Mouse (Mus musculus) frontal cortex, postnatal 36 days (tissue): ENCODE results near the gene Grb14.

Source experiments
- DNase-seq, 2 experiments: peaks; one replicate each; pipeline ENCODE4 v3.0.0; 2022; ENCODE audit warnings: low spot score in 2 of 2

The Grb14 gene

GRCm38 (mm10) chr2:64974549-64974948, 50.2 kb downstream of the Grb14 start:
- DNase-seq: no peak

DNA sequence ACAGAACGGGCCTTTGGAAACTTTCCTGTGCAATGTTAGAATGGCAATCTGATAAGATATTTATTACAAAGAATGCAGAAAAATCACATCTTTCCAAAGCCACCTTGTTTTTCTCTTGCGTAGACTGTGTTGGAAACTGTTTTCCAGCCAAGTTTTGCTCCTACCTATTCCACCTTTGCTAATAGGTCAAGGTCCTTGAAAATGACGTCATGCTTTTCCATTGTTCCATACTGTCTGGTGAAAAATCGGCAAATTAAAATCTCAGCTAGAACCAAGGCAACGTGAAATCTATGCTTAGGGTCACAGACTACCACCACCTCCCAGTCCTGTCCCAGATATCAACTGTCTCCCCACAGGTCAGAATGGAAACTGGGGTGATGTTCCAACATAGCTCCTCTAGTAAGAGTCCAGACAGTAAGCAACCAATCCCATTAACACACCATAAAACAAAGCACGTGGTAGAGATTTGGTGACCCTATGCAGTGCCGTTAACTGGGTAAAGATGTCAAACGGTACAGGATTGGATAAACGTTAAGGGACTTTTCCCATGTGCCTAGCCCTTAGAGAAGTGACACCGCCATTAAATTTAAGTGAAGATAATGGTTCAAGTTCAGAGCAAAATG, 50.9 kb downstream of the Grb14 start:
- no peak for DNase-seq

GRCm38 (mm10) chr2:64973125-64973524, 51.7 kb downstream of the Grb14 start:
- DNase-seq: no peak

DNA sequence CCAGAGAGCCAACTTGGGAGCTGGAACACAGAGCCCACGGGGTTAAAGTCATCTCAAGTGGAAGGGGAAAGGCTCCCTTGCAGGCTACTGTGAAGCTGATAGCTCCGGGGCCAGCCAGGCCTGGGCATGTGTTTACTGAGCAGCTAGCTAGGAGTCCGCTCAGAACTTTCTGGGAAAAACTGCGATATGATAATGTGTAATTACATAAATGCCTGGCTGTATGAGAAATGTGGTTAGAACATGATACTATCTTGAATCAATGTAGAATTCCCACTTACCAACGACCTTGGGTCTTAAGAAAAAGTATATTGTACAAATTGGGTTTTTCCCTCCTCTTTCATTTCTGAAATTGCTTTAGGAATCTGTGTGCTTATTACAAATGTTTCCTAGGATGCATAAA, 53.0 kb downstream of the Grb14 start:
- no peak for DNase-seq

GRCm38 (mm10) chr2:64970992-64971391, 53.8 kb downstream of the Grb14 start:
- DNase-seq: no peak

- no peak for DNase-seq
These were observed 57.8 kb downstream of the Grb14 start for GRCm38 (mm10) chr2:64966893-64967444.

GRCm38 (mm10) chr2:64966323-64966722, 58.5 kb downstream of the Grb14 start:
- DNase-seq: no peak

DNA sequence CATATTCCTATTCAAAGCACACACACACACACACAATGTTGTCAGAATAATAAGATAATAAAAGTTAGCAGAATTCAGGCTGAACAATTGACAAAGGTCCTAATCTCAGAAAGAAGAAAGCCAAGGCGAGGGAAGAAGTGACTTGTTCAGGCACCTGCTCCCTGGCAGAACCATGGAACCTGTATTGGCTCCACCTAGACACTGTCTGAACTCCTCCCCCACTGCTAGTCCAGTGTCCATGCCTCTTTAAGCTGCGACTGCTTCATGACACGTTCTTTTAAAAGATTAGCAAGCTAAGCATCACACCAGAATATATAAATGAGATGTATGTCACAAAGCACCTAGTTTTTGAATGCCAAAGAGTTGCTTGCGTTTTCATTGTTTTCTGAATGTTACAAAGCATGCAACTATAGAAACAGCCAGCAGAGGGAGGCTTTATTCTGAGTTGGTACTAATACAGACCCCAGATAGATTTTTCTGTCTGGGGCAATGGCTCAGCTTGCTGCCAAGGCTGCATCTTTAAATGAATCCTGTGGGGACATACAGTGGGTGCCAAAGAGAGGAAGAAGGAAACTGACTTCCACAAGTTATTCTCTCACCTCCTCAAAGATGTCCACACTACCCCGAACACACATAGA, 59.4 kb downstream of the Grb14 start:
- DNase-seq: peak; percentile 33 to 58

GRCm38 (mm10) chr2:64962196-64962595, 62.6 kb downstream of the Grb14 start:
- DNase-seq: no peak

DNA sequence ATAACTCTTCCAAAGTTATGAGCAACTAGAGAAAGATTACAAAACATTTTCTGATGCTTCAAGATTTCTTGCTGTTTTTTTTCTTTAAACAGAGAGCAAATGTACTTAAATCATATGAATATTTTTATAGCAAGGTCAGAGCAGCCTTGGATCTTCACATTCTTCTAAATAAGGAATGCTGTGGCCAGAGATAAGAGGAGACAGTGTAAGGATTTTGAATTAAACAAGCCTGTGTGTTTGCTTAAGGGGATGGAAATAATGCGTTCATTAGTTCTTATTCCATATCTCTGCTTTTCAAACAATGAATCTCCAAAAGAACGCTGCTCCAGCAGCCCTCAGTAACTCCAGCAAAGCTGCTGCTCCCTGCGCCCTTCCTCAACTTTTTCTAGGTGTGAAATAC, 63.4 kb downstream of the Grb14 start:
- DNase-seq: no peak

DNA sequence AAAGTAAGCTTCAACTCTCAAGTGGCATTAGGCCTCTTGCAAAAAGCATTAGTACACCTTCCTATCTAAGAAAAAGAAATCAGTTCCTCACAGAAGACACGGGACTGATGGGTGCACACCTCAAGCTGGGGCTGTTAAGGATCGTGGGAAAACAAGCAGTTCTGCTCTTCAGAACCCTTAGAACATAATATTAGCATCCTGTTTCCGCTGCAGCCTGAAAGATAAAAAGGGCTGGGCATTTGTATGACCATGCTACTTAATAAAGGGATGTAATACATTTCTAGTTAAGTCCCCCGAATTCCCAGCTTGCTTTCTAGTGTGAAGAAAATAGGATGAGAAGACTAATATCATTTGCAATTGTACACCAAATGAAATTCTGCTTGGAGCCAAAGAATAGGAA, 65.1 kb downstream of the Grb14 start:
- no peak for DNase-seq

- no peak for DNase-seq
These were observed 69.3 kb downstream of the Grb14 start for GRCm38 (mm10) chr2:64955441-64955840.

DNA sequence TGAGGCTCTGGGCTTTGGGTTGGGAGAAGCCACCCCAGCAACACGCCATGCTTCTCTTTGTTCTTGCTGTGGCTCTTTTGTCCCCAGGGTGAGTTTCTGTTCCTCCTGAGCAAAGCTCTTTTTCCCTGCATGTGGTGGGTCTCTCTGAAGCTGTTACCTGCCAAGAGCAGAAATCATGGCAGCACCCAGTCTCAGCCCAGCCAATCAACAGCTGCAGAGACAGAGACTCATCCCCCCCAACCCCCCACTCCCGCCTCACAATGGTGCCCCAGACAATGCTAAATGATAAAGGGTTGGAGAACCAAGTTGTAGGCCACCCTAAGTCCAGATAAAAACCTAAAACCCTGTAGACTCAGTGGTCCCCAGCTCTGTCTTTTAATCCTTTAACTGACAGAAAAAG, 75.6 kb downstream of the Grb14 start:
- DNase-seq: no peak

DNA sequence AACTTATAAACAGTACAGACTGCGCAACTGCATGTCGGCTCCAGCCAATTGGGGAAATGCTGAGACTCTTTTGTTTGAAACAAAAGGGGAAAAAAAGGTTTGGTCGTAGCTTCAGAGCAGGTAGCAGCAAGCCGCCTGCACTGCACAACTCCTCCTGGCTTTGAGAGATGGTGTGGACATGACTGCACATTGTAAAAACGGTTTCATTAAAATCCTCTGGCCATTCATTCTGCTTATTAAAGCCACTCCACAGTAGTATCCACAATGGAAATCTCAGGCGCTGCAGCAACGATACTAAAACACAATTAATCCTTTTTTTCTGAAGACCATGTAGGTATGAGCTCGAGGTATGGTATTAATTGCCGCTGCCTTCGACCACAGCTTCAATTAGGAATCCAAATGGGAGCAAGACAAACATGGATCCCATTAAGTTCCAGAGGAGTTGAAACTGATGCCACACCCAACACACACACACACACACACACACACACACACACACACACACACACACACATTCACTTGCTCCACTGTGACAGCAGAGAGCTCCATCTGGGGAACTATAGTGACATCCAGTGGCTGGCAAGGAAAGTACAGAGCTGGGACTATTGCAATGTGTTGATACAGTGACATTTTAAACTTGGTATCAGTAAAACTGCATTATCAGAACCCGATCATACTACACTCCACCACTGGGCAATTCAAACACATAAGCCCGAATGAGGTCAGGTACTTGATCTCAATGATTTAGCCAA, 76.2 kb downstream of the Grb14 start:
- peak; percentile 25 to 69 for DNase-seq

DNA sequence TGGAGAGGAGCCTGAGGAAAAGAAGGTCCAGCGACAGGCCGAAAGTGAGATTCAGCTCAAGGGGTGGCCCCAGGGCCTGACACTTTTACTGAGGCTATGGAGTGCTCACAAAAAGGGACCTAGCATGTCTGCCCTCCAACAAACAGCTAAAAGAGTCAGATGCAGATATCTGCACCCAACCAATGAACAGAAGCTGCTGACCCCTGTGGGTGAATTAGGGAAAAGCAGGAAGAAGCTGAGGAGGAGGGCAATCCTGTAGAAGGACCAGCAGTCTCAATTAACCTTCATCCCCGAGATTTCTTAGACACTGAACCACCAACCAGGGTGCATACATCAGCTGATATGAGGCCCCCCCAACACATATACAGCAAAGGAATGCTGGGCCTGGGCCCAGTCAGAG, 77.3 kb downstream of the Grb14 start:
- no peak for DNase-seq

- DNase-seq: peak in 1 of 2 experiments; percentile 27
These were observed 103.9 kb downstream of the Grb14 start for GRCm38 (mm10) chr2:64920879-64921278.

DNA sequence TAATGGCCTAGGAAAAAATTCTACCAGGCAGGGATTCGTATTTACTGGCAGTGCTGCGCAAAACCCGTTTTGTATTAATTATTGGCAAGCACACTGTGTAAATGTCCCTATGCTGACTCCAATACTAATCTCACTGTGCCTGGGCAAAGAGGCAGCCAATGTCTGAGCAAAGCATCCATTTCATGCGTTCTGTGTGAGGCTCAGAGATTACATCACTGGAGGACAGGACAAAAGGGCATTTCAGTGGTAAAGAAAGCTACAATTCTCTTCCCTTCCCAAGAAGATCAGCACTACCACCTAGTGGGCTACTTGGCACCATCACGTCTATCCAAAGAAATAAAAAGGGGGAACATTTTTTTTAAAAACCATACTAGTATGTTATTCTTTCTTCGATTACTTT, 109.3 kb downstream of the Grb14 start:
- peak in 1 of 2 experiments; percentile 32 for DNase-seq

DNA sequence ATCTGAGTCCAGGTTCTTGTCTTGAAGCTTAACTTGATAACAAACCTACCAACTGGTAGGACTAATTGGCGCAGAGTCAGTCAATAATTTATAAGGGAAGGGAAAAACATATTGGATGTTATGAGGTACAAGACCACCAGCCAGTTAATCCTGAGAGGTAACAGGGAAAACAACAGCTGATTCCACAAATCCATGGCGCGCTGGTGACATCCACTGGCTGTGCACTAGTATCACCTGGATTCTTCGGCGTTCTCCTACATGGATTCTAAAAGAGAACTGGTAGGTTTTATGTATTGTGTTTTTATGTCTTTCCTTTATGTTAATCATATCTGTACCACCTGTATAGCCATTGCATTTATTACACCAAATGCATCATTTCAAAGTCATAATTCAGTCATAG, 119.9 kb downstream of the Grb14 start:
- DNase-seq: no peak

DNA sequence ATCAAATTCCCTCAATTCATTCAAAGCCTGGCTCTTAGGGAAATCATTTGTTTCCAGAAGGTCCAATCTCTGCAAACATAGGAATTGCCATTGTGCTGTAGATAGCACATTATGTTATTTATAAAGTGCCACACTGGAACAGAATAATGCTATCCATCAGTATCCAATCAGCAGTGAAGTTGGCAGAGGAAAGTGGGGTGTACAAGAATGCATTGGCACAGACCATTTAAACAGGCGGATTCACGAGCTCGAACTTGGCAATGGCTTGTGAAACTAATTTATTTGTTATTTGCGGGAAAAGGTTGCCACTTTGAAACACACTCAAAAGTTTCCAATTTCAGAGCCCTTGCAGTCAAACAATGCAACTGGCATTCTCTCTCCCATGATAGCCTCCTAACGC, 126.9 kb downstream of the Grb14 start:
- DNase-seq: no peak

GRCm38 (mm10) chr2:64893233-64893632, 131.6 kb downstream of the Grb14 start:
- no peak for DNase-seq

GRCm38 (mm10) chr2:64887098-64887757, 137.6 kb downstream of the Grb14 start:
- no peak for DNase-seq

- no peak for DNase-seq
These were observed 139.1 kb downstream of the Grb14 start for GRCm38 (mm10) chr2:64885696-64886095.
